Mouse (Mus musculus) stomach, embryonic 14.5 days (tissue): ENCODE data around the gene Ccdc6. TPM values are rescaled to one million over a fixed set of nuclear protein-coding genes. Genes with fewer than 3 reads are reported as not detected.

Source experiments
- ATAC-seq: fragments of 200-750 bp; cut with Nextera tagmentation; 2 replicates; pipeline ENCODE4 v1.8.0; 2017; ENCODE audit warnings: low read depth, moderate TSS enrichment; ENCODE audit not compliant: insufficient number of reproducible peaks, insufficient read depth, low FRiP score
- H3K27ac ChIP-seq: fragments of 300-500 bp; sonication (generic); 2 replicates; pipeline ENCODE4 v1.5.1; 2014; ENCODE audit warnings: mild to moderate bottlenecking, low read length, moderate library complexity, mixed read lengths
- H3K27me3 ChIP-seq: fragments of 300-500 bp; sonication (generic); 2 replicates; pipeline ENCODE4 v1.6.1; 2014; ENCODE audit warnings: low read length, control low read depth, mixed read lengths; ENCODE audit not compliant: control insufficient read depth, insufficient read depth
- H3K36me3 ChIP-seq: fragments of 300-500 bp; sonication (generic); 2 replicates; pipeline ENCODE4 v1.6.1; 2014; ENCODE audit warnings: mild to moderate bottlenecking, control low read depth, low read length, moderate library complexity, mixed read lengths; ENCODE audit not compliant: control insufficient read depth, insufficient read depth
- H3K4me1 ChIP-seq: fragments of 300-500 bp; sonication (generic); 2 replicates; pipeline ENCODE4 v1.6.1; 2014; ENCODE audit warnings: low read length, control low read depth, mixed read lengths; ENCODE audit not compliant: control insufficient read depth, insufficient read depth
- H3K4me2 ChIP-seq: fragments of 300-500 bp; sonication (generic); replicated peaks from 2 replicates; pipeline ENCODE4 v1.6.1; 2014; ENCODE audit warnings: low read depth, low read length, control low read depth
- H3K4me3 ChIP-seq: fragments of 300-500 bp; sonication (generic); 2 replicates; pipeline ENCODE4 v1.5.1; 2014; ENCODE audit warnings: low read depth, low read length, control low read depth
- H3K9ac ChIP-seq: fragments of 300-500 bp; sonication (generic); replicated peaks from 2 replicates; pipeline ENCODE4 v1.6.1; 2014; ENCODE audit warnings: low read depth, mild to moderate bottlenecking, control low read depth, low read length, moderate library complexity, mixed read lengths
- H3K9me3 ChIP-seq: fragments of 300-500 bp; sonication (generic); 2 replicates; pipeline ENCODE4 v1.6.1; 2016; ENCODE audit warnings: low read depth, low read length, control low read depth; ENCODE audit not compliant: control insufficient read depth
- WGBS: fragments of 180-500 bp; shearing (Covaris S2); extraction: QIAGEN DNeasy Blood & Tissue Kit; methylation state at CpG from one replicate; pipeline ENCODE4 v1.1.7; 2014; 5-methylcytosine and 5-hydroxymethylcytosine counted together
- polyA plus RNA-seq: library from polyadenylated mRNA; unstranded; fragments of >200 nt; fragmentation: Nextera tagmentation; extraction: Ambion mirVana; gene quantifications from 2 replicates; pipeline ENCODE4 v1.2.1, GENCODE M21; 2014

The Ccdc6 gene
- polyA plus RNA-seq, 1 experiment from 2014 or later = 27.2 TPM

- Histone ChIP-seq H3K36me3 (peaks cover 15% of the 10 kb centered on the region), H3K27ac (no peak overlapping the region), H3K4me1 (peaks cover 10% of the 10 kb centered on the region), H3K9ac (no peak overlapping the region), H3K9me3 (no peaks in the 10 kb centered on the region), H3K4me3 (no peak overlapping the region), H3K27me3 (no peaks in the 10 kb centered on the region), H3K4me2 (no peak overlapping the region)
- ATAC-seq = no peak
- 76% methylated on average over 3 of the region's 3 CpGs for WGBS
Measured at GRCm38 (mm10) chr10:70156431-70157165, 59.7 kb downstream of the Ccdc6 start.

- H3K4me2 ChIP-seq = no peak overlapping the region
- H3K4me1 ChIP-seq = peaks cover 4% of the 10 kb centered on the region
- H3K4me3 ChIP-seq = no peak overlapping the region
- peaks cover 11% of the 10 kb centered on the region for H3K36me3 ChIP-seq
- ATAC-seq = no peak
- no peak overlapping the region for H3K9ac ChIP-seq
- 81% methylated on average over 12 of the region's 12 CpGs for WGBS
- H3K27me3 ChIP-seq = no peaks in the 10 kb centered on the region
- H3K27ac ChIP-seq = no peak overlapping the region
- H3K9me3 ChIP-seq = no peaks in the 10 kb centered on the region
Measured at GRCm38 (mm10) chr10:70159651-70160320, 62.9 kb downstream of the Ccdc6 start.

DNA sequence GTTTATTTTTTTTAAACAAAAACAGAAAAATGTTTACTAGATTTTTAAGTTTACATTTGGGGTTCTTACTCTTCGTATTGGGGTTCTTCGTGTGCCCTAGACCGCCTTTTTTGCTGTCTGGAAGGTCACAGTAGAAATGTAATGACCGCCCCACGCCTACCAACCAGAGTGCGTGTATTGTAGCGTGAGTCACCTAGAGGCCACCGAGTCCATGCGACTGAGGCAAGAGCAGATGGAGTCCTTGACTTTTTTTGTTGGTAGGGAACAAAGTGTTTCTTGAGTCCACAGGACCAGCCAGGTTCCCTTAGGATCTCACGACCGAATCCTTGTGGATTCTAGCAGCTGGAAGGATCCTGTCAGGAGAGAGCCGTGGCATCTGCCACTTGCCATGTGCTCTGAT lies 63.9 kb downstream of the Ccdc6 start:
- no peak for ATAC-seq
- Histone ChIP-seq H3K36me3 (peaks cover 4% of the 10 kb centered on the region; the same call in 1 of the 2 replicates), H3K27me3 (no peaks in the 10 kb centered on the region), H3K4me1 (peaks cover 4% of the 10 kb centered on the region), H3K27ac (no peak overlapping the region), H3K9me3 (no peaks in the 10 kb centered on the region), H3K9ac (no peak overlapping the region), H3K4me3 (no peak overlapping the region), H3K4me2 (no peak overlapping the region)
- WGBS = 93% methylated on average over 12 of the region's 12 CpGs

DNA sequence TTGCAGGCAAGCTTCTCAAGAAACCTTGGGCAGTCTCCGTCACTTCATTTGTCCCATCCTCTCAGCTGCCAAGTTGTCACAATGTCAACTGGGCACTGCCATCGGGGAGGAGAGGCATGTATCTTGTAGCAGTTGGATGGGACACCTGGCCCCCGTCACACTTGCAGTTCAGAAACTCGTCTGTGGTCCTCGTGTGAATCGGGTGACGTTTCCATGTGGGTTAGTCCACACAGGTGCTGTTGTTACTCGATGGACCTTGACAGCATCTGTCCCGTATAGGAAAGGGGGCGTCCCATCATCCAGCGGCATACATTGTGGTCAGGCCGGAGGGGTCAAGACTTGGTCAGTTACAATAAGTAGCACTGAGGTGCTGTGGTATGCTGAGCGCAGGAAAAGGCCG lies 64.6 kb downstream of the Ccdc6 start:
- H3K27ac ChIP-seq = no peak overlapping the region
- no peaks in the 10 kb centered on the region for H3K9me3 ChIP-seq
- H3K4me2 ChIP-seq = no peak overlapping the region
- ATAC-seq = no peak
- H3K9ac ChIP-seq = no peak overlapping the region
- H3K4me1 ChIP-seq = peaks cover 4% of the 10 kb centered on the region
- H3K27me3 ChIP-seq = no peaks in the 10 kb centered on the region
- H3K4me3 ChIP-seq = no peak overlapping the region
- peaks cover 4% of the 10 kb centered on the region; the same call in 1 of the 2 replicates for H3K36me3 ChIP-seq
- 93% methylated on average over 14 of the region's 14 CpGs for WGBS

DNA sequence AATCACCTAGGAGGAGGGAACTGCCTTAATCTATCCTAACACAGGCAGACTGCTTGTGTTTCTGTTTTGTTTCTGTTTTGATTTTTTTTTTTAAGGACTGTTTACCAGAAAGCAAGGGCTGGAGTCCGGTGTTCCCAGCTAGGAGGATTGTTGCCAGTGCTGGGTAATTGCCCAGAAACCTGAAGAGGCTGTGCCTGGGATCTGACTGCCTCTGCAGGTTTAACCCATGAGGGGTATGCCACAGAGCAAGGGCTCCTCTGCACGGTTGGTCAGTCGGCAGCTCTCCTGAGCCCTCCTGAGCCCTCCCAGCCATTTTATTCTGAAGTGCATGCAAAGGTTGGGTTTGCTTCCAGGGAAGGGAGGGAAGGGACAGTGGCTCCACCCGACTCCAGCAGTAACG lies 66.8 kb downstream of the Ccdc6 start:
- Histone ChIP-seq H3K27me3 (no peaks in the 10 kb centered on the region), H3K4me3 (no peak overlapping the region), H3K9ac (no peak overlapping the region), H3K9me3 (no peaks in the 10 kb centered on the region), H3K4me1 (peaks cover 4% of the 10 kb centered on the region; the same call in 1 of the 2 replicates), H3K4me2 (no peak overlapping the region), H3K36me3 (no peaks in the 10 kb centered on the region; the same call in 1 of the 2 replicates), H3K27ac (no peak overlapping the region)
- WGBS = 59% methylated on average over 5 of the region's 5 CpGs
- no peak for ATAC-seq

- peaks cover 4% of the 10 kb centered on the region; the same call in 1 of the 2 replicates for H3K4me1 ChIP-seq
- 71% methylated on average over 6 of the region's 6 CpGs for WGBS
Measured at GRCm38 (mm10) chr10:70165877-70166276, 69.0 kb downstream of the Ccdc6 start.

DNA sequence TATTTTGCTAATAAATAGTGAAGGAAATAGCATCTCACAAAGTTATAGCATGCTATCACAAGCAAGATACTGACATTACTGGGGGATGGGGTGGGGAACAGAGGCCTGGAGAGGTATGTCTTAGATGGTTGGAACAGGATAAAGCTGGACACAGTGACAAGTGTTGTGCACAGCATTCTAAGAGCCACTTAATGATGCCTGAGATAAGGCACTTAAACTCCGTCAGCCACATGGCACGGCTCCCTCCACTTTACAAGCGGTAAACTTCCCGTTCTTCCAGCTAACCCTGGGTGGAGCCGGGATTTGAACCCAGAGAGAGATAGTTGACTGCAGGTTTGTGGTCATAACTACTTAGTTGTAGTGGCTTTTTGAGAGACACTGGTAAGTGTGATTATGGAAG lies 69.5 kb downstream of the Ccdc6 start:
- no peak overlapping the region for H3K4me3 ChIP-seq
- no peaks in the 10 kb centered on the region for H3K27me3 ChIP-seq
- peaks cover 4% of the 10 kb centered on the region; the same call in 1 of the 2 replicates for H3K4me1 ChIP-seq
- H3K4me2 ChIP-seq = no peak overlapping the region
- no peak overlapping the region for H3K27ac ChIP-seq
- WGBS = 88% methylated on average over 5 of the region's 5 CpGs
- no peak overlapping the region for H3K9ac ChIP-seq
- H3K9me3 ChIP-seq = no peaks in the 10 kb centered on the region
- ATAC-seq = no peak
- peaks cover 11% of the 10 kb centered on the region for H3K36me3 ChIP-seq

More at GRCm38 (mm10) chr10:70165877-70166276, 69.0 kb downstream of the Ccdc6 start:
- no peak overlapping the region for H3K4me3 ChIP-seq
- no peaks in the 10 kb centered on the region for H3K9me3 ChIP-seq
- no peak overlapping the region for H3K27ac ChIP-seq
- no peaks in the 10 kb centered on the region for H3K27me3 ChIP-seq
- no peak overlapping the region for H3K9ac ChIP-seq
- H3K36me3 ChIP-seq = peaks cover 5% of the 10 kb centered on the region
- no peak for ATAC-seq
- H3K4me2 ChIP-seq = no peak overlapping the region

DNA sequence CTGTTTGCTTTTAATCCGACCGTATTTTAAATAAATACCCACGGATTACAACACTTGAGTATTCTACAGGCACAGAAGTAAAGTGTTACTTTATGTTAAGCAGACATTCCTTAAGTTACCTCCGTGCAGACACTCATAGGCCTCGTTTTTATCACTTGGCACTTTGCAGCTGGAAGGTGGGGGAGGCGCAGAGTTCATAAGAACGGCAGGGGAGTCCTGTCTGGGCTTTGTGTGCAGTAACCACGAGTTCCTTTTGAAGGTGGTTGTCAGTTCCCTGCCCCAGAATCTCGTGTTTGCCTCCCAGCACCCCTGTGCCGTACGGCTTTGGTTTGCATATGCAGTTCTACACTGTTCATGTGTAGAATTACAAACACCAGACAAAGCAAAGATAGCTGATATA lies 70.7 kb downstream of the Ccdc6 start:
- no peak for ATAC-seq
- H3K4me1 ChIP-seq = peaks cover 4% of the 10 kb centered on the region; the same call in 1 of the 2 replicates
- H3K4me3 ChIP-seq = no peak overlapping the region
- no peaks in the 10 kb centered on the region for H3K27me3 ChIP-seq
- no peaks in the 10 kb centered on the region for H3K9me3 ChIP-seq
- WGBS = 40% methylated on average over 11 of the region's 11 CpGs
- no peak overlapping the region for H3K9ac ChIP-seq
- H3K27ac ChIP-seq = no peak overlapping the region
- peaks cover 15% of the 10 kb centered on the region for H3K36me3 ChIP-seq
- H3K4me2 ChIP-seq = no peak overlapping the region
